Mouse (Mus musculus): ENCODE results near the gene Fam110a.

- TF ChIP-seq POLR2A (IDR thresholded peaks at IDR 0.05; ENCODE audit: low read depth, low read length), result no peak
- no peak for TF ChIP-seq CTCF (IDR thresholded peaks at IDR 0.05; ENCODE audit: borderline replicate concordance, insufficient read depth, low read length)
Observed at GRCm38 (mm10) chr2:151938780-151939200, 41.2 kb downstream of the Fam110a start.

All from embryonic fibroblast, embryonic 13.5 days (primary cell).